Mouse (Mus musculus) bone marrow macrophage, adult 2 months (primary cell): ENCODE results near the gene Usp13. TPM values are rescaled to one million over a fixed set of nuclear protein-coding genes. Genes with fewer than 3 reads are reported as not detected.

Experiments
- H3K27ac ChIP-seq: 2 replicates; pipeline ENCODE4 v1.5.1; 2012; ENCODE audit warnings: low read depth, low read length; ENCODE audit not compliant: insufficient read depth
- H3K4me1 ChIP-seq: 2 replicates; pipeline ENCODE4 v1.6.1; 2012; ENCODE audit warnings: low read length; ENCODE audit not compliant: control insufficient read depth, insufficient read depth
- H3K4me3 ChIP-seq: 2 replicates; pipeline ENCODE4 v1.5.1; 2012; ENCODE audit warnings: mild to moderate bottlenecking, low read length, moderate library complexity; ENCODE audit not compliant: insufficient read depth
- CTCF ChIP-seq: IDR thresholded peaks from 2 replicates; pipeline ENCODE4 v1.5.1; 2012; ENCODE audit warnings: low read depth, mild to moderate bottlenecking, low read length, moderate library complexity
- POLR2A ChIP-seq: IDR thresholded peaks from 2 replicates; pipeline ENCODE4 v1.6.1; 2012; ENCODE audit warnings: mild to moderate bottlenecking, low read depth, low read length, borderline replicate concordance
- polyA plus RNA-seq: library from polyadenylated mRNA; stranded (reverse); fragments of >200 nt; gene quantifications from 2 replicates; pipeline ENCODE4 v1.2.4, GENCODE M21; 2012; ENCODE audit not compliant: missing spikeins, insufficient read depth, insufficient read length

Gene Usp13
- polyA plus RNA-seq, 1 experiment: not detected

- Histone ChIP-seq H3K4me1 (no peaks in the 10 kb centered on the region), H3K4me3 (no peak overlapping the region), H3K27ac (no peak overlapping the region)
- TF ChIP-seq CTCF (no peak), POLR2A (no peak)
These were observed 106.8 kb downstream of the Usp13 start for GRCm38 (mm10) chr3:32924168-32924567.

GRCm38 (mm10) chr3:32939802-32940501 is 122.6 kb downstream of the Usp13 start:
- no peaks in the 10 kb centered on the region for H3K4me1 ChIP-seq
- no peak overlapping the region for H3K27ac ChIP-seq
- no peak overlapping the region for H3K4me3 ChIP-seq
- TF ChIP-seq POLR2A: no peak
- TF ChIP-seq CTCF: no peak

- TF ChIP-seq POLR2A (no peak), CTCF (no peak)
- Histone ChIP-seq H3K27ac (no peak overlapping the region), H3K4me1 (no peaks in the 10 kb centered on the region), H3K4me3 (no peak overlapping the region)
These were observed 130.1 kb downstream of the Usp13 start for GRCm38 (mm10) chr3:32947486-32947885.

- Histone ChIP-seq H3K27ac (no peak overlapping the region), H3K4me3 (no peak overlapping the region), H3K4me1 (no peaks in the 10 kb centered on the region)
- no peak for TF ChIP-seq CTCF
- TF ChIP-seq POLR2A: no peak
These were observed 134.0 kb downstream of the Usp13 start for GRCm38 (mm10) chr3:32951382-32951781.

- no peak overlapping the region for H3K27ac ChIP-seq
- H3K4me3 ChIP-seq: no peak overlapping the region
- no peaks in the 10 kb centered on the region for H3K4me1 ChIP-seq
- TF ChIP-seq CTCF: no peak
- no peak for TF ChIP-seq POLR2A
These were observed 144.1 kb downstream of the Usp13 start for GRCm38 (mm10) chr3:32961494-32961893.

GRCm38 (mm10) chr3:32965528-32965927 is 148.2 kb downstream of the Usp13 start:
- no peaks in the 10 kb centered on the region for H3K4me1 ChIP-seq
- no peak for TF ChIP-seq CTCF
- TF ChIP-seq POLR2A: no peak
- no peak overlapping the region for H3K27ac ChIP-seq
- H3K4me3 ChIP-seq: no peak overlapping the region

- TF ChIP-seq CTCF (no peak), POLR2A (no peak)
- H3K27ac ChIP-seq: no peak overlapping the region
- H3K4me3 ChIP-seq: no peak overlapping the region
- H3K4me1 ChIP-seq: no peaks in the 10 kb centered on the region
These were observed 151.5 kb downstream of the Usp13 start for GRCm38 (mm10) chr3:32968671-32969425.

GRCm38 (mm10) chr3:32970257-32970656 is 152.9 kb downstream of the Usp13 start:
- Histone ChIP-seq H3K27ac (no peak overlapping the region), H3K4me1 (no peaks in the 10 kb centered on the region), H3K4me3 (no peak overlapping the region)
- TF ChIP-seq CTCF (no peak), POLR2A (no peak)

- Histone ChIP-seq H3K4me1 (no peaks in the 10 kb centered on the region), H3K4me3 (no peak overlapping the region), H3K27ac (no peak overlapping the region)
- no peak for TF ChIP-seq POLR2A
- TF ChIP-seq CTCF: no peak
These were observed 161.9 kb downstream of the Usp13 start for GRCm38 (mm10) chr3:32979238-32979637.

- no peak overlapping the region for H3K27ac ChIP-seq
- no peak for TF ChIP-seq POLR2A
- TF ChIP-seq CTCF: no peak
- no peaks in the 10 kb centered on the region for H3K4me1 ChIP-seq
- no peak overlapping the region for H3K4me3 ChIP-seq
These were observed 162.6 kb downstream of the Usp13 start for GRCm38 (mm10) chr3:32979981-32980380.
